Mouse (Mus musculus) layer of hippocampus, postnatal 10 days (tissue): ENCODE measurements around the gene Naa16. TPM values are rescaled to one million over a fixed set of nuclear protein-coding genes. Genes with fewer than 3 reads are reported as not detected.
A peak's percentile ranks its signal among the peaks of the same experiment; 100 is the strongest.

Experiments
- DNase-seq, 2 experiments: peaks; one replicate each; pipeline ENCODE4 v3.0.0; 2021; ENCODE audit warnings: low spot score in 2 of 2
- total RNA-seq, 2 experiments: library from RNA; stranded (reverse); gene quantifications; 2 replicates each; pipeline ENCODE4 v1.2.3; 2021

The Naa16 gene
- total RNA-seq, 2 experiments from 2014 or later: 10.6 to 14.5 TPM

GRCm38 (mm10) chr14:79330944-79331561 lies 59.5 kb downstream of the Naa16 start:
- no peak for DNase-seq

- DNase-seq: peak; percentile 41 to 55
These were observed 63.5 kb downstream of the Naa16 start for GRCm38 (mm10) chr14:79327033-79327432.

- no peak for DNase-seq
These were observed 66.3 kb downstream of the Naa16 start for GRCm38 (mm10) chr14:79324112-79324840.

- no peak for DNase-seq
These were observed 68.7 kb downstream of the Naa16 start for GRCm38 (mm10) chr14:79321881-79322280.

GRCm38 (mm10) chr14:79321152-79321551 lies 69.4 kb downstream of the Naa16 start:
- no peak for DNase-seq

- DNase-seq: no peak
These were observed 73.0 kb downstream of the Naa16 start for GRCm38 (mm10) chr14:79317602-79318001.

- DNase-seq: no peak
These were observed 74.7 kb downstream of the Naa16 start for GRCm38 (mm10) chr14:79315877-79316276.

- DNase-seq: no peak
These were observed 76.2 kb downstream of the Naa16 start for GRCm38 (mm10) chr14:79314245-79315010.

GRCm38 (mm10) chr14:79313439-79314175 lies 77.0 kb downstream of the Naa16 start:
- DNase-seq: no peak

GRCm38 (mm10) chr14:79312719-79313118 lies 77.9 kb downstream of the Naa16 start:
- DNase-seq: no peak

GRCm38 (mm10) chr14:79311918-79312454 lies 78.6 kb downstream of the Naa16 start:
- no peak for DNase-seq

GRCm38 (mm10) chr14:79309115-79309514 lies 81.5 kb downstream of the Naa16 start:
- no peak for DNase-seq

GRCm38 (mm10) chr14:79308364-79308763 lies 82.2 kb downstream of the Naa16 start:
- DNase-seq: no peak

- DNase-seq: no peak
These were observed 82.7 kb downstream of the Naa16 start for GRCm38 (mm10) chr14:79307908-79308307.

- no peak for DNase-seq
These were observed 83.4 kb downstream of the Naa16 start for GRCm38 (mm10) chr14:79307138-79307537.

GRCm38 (mm10) chr14:79304873-79305464 lies 85.6 kb downstream of the Naa16 start:
- DNase-seq: no peak

- no peak for DNase-seq
These were observed 87.4 kb downstream of the Naa16 start for GRCm38 (mm10) chr14:79303150-79303549.

- peak; percentile 94 to 95 for DNase-seq
These were observed 89.1 kb downstream of the Naa16 start, which contains the start of gene Rgcc for GRCm38 (mm10) chr14:79301466-79301875. Gene Rgcc, minus strand, starts transcription at chr14:79301645.

GRCm38 (mm10) chr14:79300641-79301350 lies 89.8 kb downstream of the Naa16 start:
- peak in 1 of 2 experiments; percentile 44 for DNase-seq

- no peak for DNase-seq
These were observed 90.8 kb downstream of the Naa16 start for GRCm38 (mm10) chr14:79299796-79300195.
